Mouse (Mus musculus): ENCODE results near the gene Rpp30.

- TF ChIP-seq POLR2A (IDR thresholded peaks at IDR 0.05; ENCODE audit: borderline replicate concordance, extremely low read depth, insufficient read depth, insufficient read length, poor library complexity, severe bottlenecking): no peak
- TF ChIP-seq CTCF (IDR thresholded peaks at IDR 0.05; ENCODE audit: borderline replicate concordance, extremely low read depth, insufficient read depth, insufficient read length): no peak
Measured at GRCm38 (mm10) chr19:36110465-36110864, 26.9 kb downstream of the Rpp30 start.

Measured in brain, embryonic 14.5 days (tissue).